Mouse (Mus musculus) heart, adult 18-20 months (tissue): ENCODE measurements around the gene Akr1d1. TPM values are rescaled to one million over a fixed set of nuclear protein-coding genes. Genes with fewer than 3 reads are reported as not detected.

Experiments
- total RNA-seq, 2 experiments: library from RNA; stranded (reverse); gene quantifications; 2 replicates each; pipeline ENCODE4 v1.2.3; 2021

Gene Akr1d1
- total RNA-seq, 2 experiments from 2014 or later = not detected

Other genes starting within 250 kb of the Akr1d1 start
- gene Dgki, start 230.0 kb upstream of the Akr1d1 start, total RNA-seq = under 1 TPM; 0.17 to 0.64 TPM
- gene Creb3l2, start 88.0 kb upstream of the Akr1d1 start, total RNA-seq = 10 to 100 TPM; 23.2 to 24.1 TPM